Mouse (Mus musculus): ENCODE results near the gene Fam120a. TPM values are rescaled to one million over a fixed set of nuclear protein-coding genes. Genes with fewer than 3 reads are reported as not detected.

Fam120a gene
- total RNA-seq, 2 experiments from 2014 or later: 107 to 109 TPM

Other genes with a start within 250 kb of the Fam120a start
- 10 to 100 TPM; 27.0 to 30.1 TPM for gene Phf2, start 96.9 kb downstream of the Fam120a start, total RNA-seq (2021)
- gene Wnk2, start 180.0 kb upstream of the Fam120a start, total RNA-seq (2021): 10 to 100 TPM; 40.3 to 60.0 TPM
- gene Ninj1, start 219.5 kb upstream of the Fam120a start, total RNA-seq (2021): 100 to 1,000 TPM in 1 of 2 experiments, 10 to 100 TPM in 1; 99.0 to 112 TPM
- 100 to 1,000 TPM; 131 to 138 TPM for gene Card19, start 248.0 kb upstream of the Fam120a start, total RNA-seq (2021)

Measured in heart, postnatal 14 days (tissue).